Mouse (Mus musculus): Measurements from ENCODE around the gene Mmp20.

The Mmp20 gene

DNA sequence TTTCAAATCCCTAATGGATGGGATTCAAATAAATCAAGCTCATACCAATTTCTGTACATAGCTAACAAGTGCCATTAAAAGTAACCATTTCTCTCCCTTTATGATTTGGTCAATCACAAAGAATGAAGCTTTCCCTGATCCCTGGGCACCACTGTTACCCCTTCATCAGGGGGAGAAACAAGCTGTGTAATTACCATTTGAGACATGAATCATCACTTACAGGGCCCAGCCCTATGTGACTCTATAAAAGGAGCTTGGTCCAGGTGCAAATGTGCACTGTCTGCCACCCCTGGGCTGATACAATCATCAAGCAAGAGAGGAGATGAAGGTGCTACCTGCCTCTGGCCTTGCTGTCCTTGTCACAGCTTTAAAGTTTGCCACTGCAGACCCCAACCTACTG lies at the start of gene Mmp20:
Gene Mmp20, plus strand, starts transcription at position 301 of the 400 bp plus-strand sequence.
- no peak for DNase-seq (ENCODE audit: extremely low spot score, low read depth, low spot score)

DNA sequence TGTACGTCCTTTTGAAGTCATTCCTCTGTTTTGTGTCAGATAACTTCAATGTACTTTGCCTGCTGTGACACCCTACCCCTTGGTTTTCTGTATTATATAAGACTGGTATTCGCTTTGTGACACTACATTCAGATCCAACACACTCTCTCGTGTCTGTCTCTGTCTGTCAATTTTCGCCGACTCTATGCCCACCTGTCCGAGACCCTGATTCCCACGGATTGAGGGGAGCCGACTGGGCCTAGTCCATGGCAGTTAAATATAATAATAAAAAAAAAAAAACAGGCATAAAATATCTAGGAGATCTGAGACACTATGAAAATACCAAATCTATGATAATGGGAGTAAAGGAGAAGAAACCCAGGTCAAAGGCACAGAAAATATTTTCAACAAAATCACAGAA lies 38.0 kb upstream of the Mmp20 start:
- DNase-seq (ENCODE audit: extremely low spot score, low read depth, low spot score) = no peak

DNA sequence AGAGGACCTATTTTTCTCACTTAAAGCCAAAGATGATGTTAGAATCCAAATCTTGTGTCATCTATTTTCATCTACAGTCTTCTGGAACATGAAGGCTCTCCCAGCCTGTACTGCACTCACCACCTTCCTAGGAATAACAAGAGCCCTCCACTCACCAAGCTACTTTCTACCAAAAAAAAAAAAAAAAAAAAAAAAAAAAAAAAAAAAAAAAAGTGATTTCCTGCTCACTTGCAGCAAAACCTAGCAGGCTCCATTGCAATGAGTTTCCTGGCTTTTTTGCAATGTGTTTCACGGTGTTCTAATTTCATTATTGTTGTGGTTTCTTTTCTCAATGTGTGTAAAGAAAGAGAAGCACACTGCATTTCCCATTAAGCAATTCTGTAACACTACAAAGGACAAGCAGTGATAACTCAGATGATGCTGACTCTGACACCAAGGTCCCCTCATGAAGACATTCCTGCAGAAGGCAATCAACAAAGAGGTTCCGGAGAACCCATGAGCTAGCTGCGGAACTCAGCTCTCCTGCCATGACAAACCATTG lies 34.7 kb upstream of the Mmp20 start:
- no peak for DNase-seq (ENCODE audit: extremely low spot score, low read depth, low spot score)

DNA sequence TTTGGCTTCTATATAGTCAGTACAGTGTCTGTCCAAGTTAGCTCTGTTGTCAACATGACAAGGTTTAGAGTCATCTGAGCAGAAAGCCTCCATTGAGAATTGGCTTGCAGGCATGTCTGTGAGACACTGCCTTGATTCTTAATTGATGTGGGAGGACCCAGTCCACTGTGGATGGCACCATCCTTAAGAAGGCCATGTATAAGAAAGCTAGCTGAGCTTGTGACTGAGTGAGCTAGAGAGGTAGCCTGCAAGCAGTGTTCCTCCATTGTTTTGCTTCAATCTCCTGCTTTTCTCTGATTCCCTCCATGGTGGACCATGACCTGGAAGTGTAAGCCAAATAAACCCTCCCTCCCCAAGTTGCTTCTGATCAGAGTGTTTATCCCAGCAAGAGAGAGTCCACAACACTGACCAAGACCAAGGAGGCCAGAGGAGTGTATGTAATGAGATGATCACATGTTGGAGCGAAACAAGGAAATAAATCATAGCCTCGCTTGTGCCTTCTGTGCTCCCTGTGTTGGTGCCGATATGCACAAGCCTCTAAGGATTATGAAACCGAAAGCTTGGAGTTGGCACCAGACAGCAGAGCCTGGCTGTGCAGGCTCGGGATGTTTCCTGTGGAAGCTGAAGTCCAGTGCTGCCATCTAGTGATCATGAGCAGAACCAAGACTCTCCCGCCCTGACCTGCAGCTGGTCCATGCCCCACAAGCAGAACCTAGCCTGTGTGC lies 33.1 kb upstream of the Mmp20 start:
- DNase-seq (ENCODE audit: extremely low spot score, low read depth, low spot score) = peak; percentile 35

- DNase-seq (ENCODE audit: extremely low spot score, low read depth, low spot score) = peak; percentile 44
Measured at GRCm38 (mm10) chr9:7602982-7603742, 24.9 kb upstream of the Mmp20 start.

DNA sequence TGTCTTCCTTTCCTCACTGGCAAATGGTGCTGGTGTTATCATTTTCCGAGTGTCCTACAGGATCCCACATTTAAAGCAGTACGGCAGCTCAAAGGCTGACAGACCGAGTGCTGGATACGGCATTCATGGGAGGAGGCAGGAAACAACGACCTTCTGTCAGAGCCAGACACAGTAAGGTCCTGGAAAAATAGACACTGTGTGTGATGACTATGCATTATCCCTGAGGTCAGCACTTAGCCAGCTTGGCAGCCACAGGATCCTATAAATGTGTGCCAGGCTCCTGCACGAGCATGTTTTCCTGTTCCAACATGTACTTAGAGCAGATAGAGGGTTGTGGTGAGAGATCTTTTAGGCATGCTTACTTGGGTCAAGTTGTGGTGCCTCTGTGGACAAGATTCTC lies 24.0 kb upstream of the Mmp20 start:
- DNase-seq (ENCODE audit: extremely low spot score, low read depth, low spot score) = no peak

GRCm38 (mm10) chr9:7605638-7606037 lies 22.4 kb upstream of the Mmp20 start:
- no peak for DNase-seq (ENCODE audit: extremely low spot score, low read depth, low spot score)

DNA sequence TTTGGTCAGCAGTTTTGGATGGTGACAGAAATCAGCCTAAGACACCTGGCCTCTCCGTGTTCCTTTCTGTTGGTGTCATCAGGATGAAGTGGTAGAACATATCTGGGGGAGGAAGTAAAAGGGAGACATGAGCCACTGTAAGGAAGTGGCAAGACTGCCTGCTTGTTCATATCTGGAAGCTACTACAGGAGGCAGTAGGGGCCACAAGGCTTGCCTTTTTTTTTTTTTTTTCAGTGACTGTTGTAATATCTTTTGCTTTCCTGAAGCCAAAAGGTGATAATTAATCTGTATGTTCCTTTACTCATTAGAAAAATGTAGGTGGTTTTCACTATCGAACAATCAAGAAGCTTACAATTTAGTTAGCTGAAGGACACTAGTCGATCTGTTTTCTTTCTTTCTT lies 5.4 kb upstream of the Mmp20 start:
- DNase-seq (ENCODE audit: extremely low spot score, low read depth, low spot score) = no peak

GRCm38 (mm10) chr9:7633936-7634335 lies 5.9 kb downstream of the Mmp20 start:
- DNase-seq (ENCODE audit: extremely low spot score, low read depth, low spot score) = no peak

GRCm38 (mm10) chr9:7647901-7648300 lies 19.9 kb downstream of the Mmp20 start:
- DNase-seq (ENCODE audit: extremely low spot score, low read depth, low spot score) = no peak

GRCm38 (mm10) chr9:7650397-7651180 lies 22.6 kb downstream of the Mmp20 start:
- DNase-seq (ENCODE audit: extremely low spot score, low read depth, low spot score) = no peak

DNA sequence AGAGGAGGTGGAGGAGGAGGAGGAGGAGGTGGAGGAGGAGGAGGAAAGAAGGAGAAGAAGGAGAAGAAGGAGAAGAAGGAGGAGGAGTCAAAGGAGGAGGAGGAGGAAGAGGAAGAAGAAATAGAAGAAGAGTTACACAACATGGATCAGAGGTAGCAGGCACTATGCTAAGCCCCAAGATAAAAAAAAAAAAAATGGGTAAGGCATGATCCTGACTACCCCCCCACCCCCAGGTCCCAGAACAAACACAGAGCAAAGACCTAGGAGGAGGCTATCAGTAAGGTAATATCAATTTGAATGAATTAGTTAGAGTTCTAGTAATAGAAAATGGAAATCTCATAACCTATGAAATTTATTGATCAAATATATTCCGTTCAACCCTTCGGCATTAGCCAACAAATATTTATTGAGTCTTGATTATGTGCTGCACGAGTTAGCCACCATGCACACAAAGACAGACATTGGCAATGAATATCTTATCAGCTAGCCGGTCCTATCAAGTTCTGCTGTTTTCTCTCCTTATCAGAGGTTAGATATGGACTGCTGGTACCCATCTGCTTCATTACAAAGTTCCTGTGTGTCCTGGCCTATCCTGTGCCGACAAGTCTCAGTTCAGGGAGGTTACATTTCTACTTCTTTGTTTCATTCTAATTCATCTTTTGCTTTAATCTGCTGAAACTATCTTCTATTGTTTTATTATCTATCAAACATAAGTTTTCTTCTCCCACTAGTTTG lies 24.5 kb downstream of the Mmp20 start:
- DNase-seq (ENCODE audit: extremely low spot score, low read depth, low spot score) = no peak

GRCm38 (mm10) chr9:7657946-7658345 lies 29.9 kb downstream of the Mmp20 start:
- no peak for DNase-seq (ENCODE audit: extremely low spot score, low read depth, low spot score)

GRCm38 (mm10) chr9:7659469-7660020 lies 31.5 kb downstream of the Mmp20 start:
- no peak for DNase-seq (ENCODE audit: extremely low spot score, low read depth, low spot score)

- DNase-seq (ENCODE audit: extremely low spot score, low read depth, low spot score) = no peak
Measured at GRCm38 (mm10) chr9:7661371-7661770, 33.3 kb downstream of the Mmp20 start.

DNA sequence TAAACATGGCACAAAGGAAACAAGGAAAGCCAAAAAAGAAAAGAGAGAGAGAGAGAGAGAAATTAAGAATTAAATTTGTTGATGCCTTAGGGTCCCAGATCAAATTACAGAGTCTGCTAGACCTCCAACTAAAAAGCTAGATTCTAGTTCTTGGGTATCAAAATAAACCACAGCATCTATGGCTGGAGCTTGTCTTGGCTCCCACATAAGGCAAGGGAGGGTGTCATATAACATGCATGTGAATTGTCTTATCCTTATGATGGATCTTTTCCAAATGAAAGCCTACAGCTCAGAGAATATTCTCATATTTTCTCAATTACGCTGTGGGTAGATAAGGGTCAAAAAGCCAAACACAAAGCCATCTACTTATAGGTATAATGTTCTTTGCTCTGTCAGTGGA lies 41.6 kb downstream of the Mmp20 start:
- DNase-seq (ENCODE audit: extremely low spot score, low read depth, low spot score) = no peak

DNA sequence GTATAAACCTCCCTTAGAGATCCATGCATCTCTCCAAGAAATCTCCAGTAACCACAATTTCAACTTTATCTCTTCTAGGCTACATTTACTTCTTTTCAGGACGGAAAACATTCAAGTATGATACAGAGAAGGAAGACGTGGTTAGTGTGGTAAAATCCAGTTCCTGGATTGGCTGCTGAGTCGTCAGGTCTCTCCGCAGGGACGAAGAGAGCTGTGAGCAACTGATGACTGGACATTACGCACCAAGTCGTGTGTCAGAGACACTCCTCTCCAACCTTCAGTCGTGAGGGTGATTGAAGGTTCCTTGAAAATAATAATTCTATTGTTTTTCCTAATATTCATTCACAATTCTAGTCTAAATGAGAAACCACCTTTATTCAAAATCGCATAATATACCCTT lies 45.0 kb downstream of the Mmp20 start:
- DNase-seq (ENCODE audit: extremely low spot score, low read depth, low spot score) = no peak

- no peak for DNase-seq (ENCODE audit: extremely low spot score, low read depth, low spot score)
Measured at GRCm38 (mm10) chr9:7678154-7678837, 50.3 kb downstream of the Mmp20 start.

DNA sequence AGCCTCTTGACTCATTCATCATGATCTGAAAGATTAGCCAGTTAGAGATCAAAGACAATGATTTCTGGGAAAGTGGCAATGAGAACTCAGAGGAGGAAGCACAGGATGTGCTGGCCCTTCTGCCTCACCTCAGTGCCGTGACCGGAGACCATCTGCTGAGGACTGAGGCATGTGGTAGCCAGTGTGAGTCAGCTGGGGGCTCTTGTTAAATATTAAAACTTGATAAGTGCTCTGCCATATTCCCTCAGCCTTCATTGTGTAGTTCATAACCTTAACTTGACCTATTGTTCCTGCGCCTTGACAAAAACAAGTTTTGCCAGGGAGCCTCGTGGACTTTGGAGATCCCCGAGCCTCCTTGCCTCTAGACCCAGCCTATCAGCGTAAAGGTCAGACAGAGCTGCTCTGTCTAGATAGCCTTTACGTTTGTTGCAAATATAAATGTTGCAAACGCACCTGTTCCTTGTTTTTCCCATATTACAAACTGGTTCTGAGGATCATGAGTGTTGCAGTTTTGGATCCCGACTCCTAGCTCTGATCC lies 54.1 kb downstream of the Mmp20 start:
- no peak for DNase-seq (ENCODE audit: extremely low spot score, low read depth, low spot score)

GRCm38 (mm10) chr9:7686024-7686423 lies 58.0 kb downstream of the Mmp20 start:
- DNase-seq (ENCODE audit: extremely low spot score, low read depth, low spot score) = no peak
